Mouse (Mus musculus) cerebellum, adult 2 months (tissue): ENCODE measurements around the gene Nmrk2.

Experiments used
- CTCF ChIP-seq: fragments of 200-500 bp; IDR thresholded peaks from 2 replicates; pipeline ENCODE4 v1.5.1; 2011; ENCODE audit warnings: low read depth, mild to moderate bottlenecking, control low read depth, low read length, moderate library complexity, borderline replicate concordance; ENCODE audit not compliant: insufficient read depth
- POLR2A ChIP-seq: fragments of 200-500 bp; IDR thresholded peaks from 2 replicates; pipeline ENCODE4 v1.6.1; 2011; ENCODE audit warnings: low read length, control low read depth, borderline replicate concordance; ENCODE audit not compliant: insufficient read depth

GRCm38 (mm10) chr10:81249442-81249841 lies 47.6 kb upstream of the Nmrk2 start:
- no peak for TF ChIP-seq CTCF
- no peak for TF ChIP-seq POLR2A
